Mouse (Mus musculus): Measurements from ENCODE around the gene Kdelr3.

GRCm38 (mm10) chr15:79533796-79534195, 17.6 kb downstream of the Kdelr3 start:
- TF ChIP-seq POLR2A (IDR thresholded peaks at IDR 0.05; ENCODE audit: insufficient read depth, low read depth, low read length) (no peak), CTCF (IDR thresholded peaks at IDR 0.05) (no peak), EP300 (IDR thresholded peaks at IDR 0.05; ENCODE audit: insufficient read depth, low read depth, low read length) (no peak)

Data from heart, adult 2 months (tissue).